30 mouse cellular contexts compared by ENCODE assay signal in genomic region chr10:95356711-95357110, GRCm38 (mm10).
"Had no signal": no experiment of that assay in that cellular context is flagged by ENCODE, and none has a peak within 500 bp of the region (broad histone marks: within the 10 kb centered on the region; RNA-seq: fewer than 3 reads in every experiment).

No protein-coding gene starts in this region.

- H3K36me3 ChIP-seq: heart, embryonic 12.5 days; heart, embryonic 13.5 days; heart, embryonic 15.5 days; hindbrain, embryonic 10.5 days; hindbrain, embryonic 12.5 days; hindbrain, embryonic 13.5 days; hindbrain, embryonic 15.5 days; intestine, embryonic 15.5 days; kidney, embryonic 15.5 days had no signal

- ATAC-seq: inflammation-experienced regulatory T-cells, adult 6 months; intestine, embryonic 15.5 days; intestine, embryonic 16.5 days; intestine, postnatal 0 days had no signal

- H3K27me3 ChIP-seq: heart, embryonic 12.5 days; heart, embryonic 15.5 days; hindbrain, embryonic 12.5 days; hindbrain, embryonic 13.5 days; hindbrain, embryonic 15.5 days; intestine, embryonic 15.5 days; kidney, embryonic 15.5 days had no signal

- H3K9ac ChIP-seq: heart, embryonic 12.5 days; heart, embryonic 13.5 days; heart, embryonic 15.5 days; hindbrain, embryonic 12.5 days; hindbrain, embryonic 13.5 days; hindbrain, embryonic 15.5 days; intestine, embryonic 15.5 days; kidney, embryonic 15.5 days had no signal

- H3K27ac ChIP-seq: heart, embryonic 13.5 days; heart, embryonic 15.5 days; hindbrain, embryonic 10.5 days; hindbrain, embryonic 12.5 days; hindbrain, postnatal 0 days; intestine, embryonic 15.5 days; kidney, embryonic 15.5 days; kidney, postnatal 0 days; layer of hippocampus, adult 2 months; left cerebral cortex, adult 2 months had no signal

- H3K9me3 ChIP-seq: heart, embryonic 15.5 days; hindbrain, embryonic 12.5 days; hindbrain, embryonic 13.5 days; intestine, embryonic 15.5 days had no signal

- H3K4me2 ChIP-seq: heart, embryonic 12.5 days; heart, embryonic 13.5 days; heart, embryonic 15.5 days; hindbrain, embryonic 12.5 days; hindbrain, embryonic 13.5 days; hindbrain, embryonic 15.5 days; intestine, embryonic 15.5 days; kidney, embryonic 15.5 days had no signal

- H3K4me1 ChIP-seq: heart, embryonic 12.5 days; heart, embryonic 13.5 days; heart, embryonic 15.5 days; kidney, embryonic 15.5 days had no signal

- H3K4me3 ChIP-seq: heart, embryonic 12.5 days; heart, embryonic 13.5 days; heart, embryonic 15.5 days; hindbrain, embryonic 10.5 days; hindbrain, embryonic 12.5 days; hindbrain, embryonic 13.5 days; hindbrain, embryonic 15.5 days; intestine, embryonic 15.5 days; kidney, embryonic 15.5 days; layer of hippocampus, adult 2 months; left cerebral cortex, adult 2 months had no signal

- DNase-seq: heart, postnatal 10 days; heart, postnatal 14 days; heart, postnatal 4 days; kidney, adult 11 months; kidney, adult 18-20 months; kidney, adult 2 months; kidney, adult 8-10 months; kidney, adult 9 months; kidney, postnatal 10 days; kidney, postnatal 14 days; kidney, postnatal 25 days; kidney, postnatal 36 days; layer of hippocampus, adult 9-11 months; layer of hippocampus, postnatal 36 days had no signal
